Mouse (Mus musculus): Measurements from ENCODE around the gene Hoxc8.

Hoxc8 gene

GRCm38 (mm10) chr15:103034807-103035547 is 44.6 kb downstream of the Hoxc8 start:
- DNase-seq = peak; percentile 60 to 73

GRCm38 (mm10) chr15:103035548-103035881 is 45.1 kb downstream of the Hoxc8 start:
- DNase-seq = peak in 1 of 2 experiments; percentile 43

GRCm38 (mm10) chr15:103037579-103037978 is 47.2 kb downstream of the Hoxc8 start:
- no peak for DNase-seq

GRCm38 (mm10) chr15:103038701-103039480 is 48.5 kb downstream of the Hoxc8 start:
- DNase-seq = no peak

- DNase-seq = no peak
These were observed 49.2 kb downstream of the Hoxc8 start for GRCm38 (mm10) chr15:103039609-103040008.

- DNase-seq = peak in 1 of 2 experiments; percentile 60
These were observed 50.2 kb downstream of the Hoxc8 start for GRCm38 (mm10) chr15:103040601-103041000.

- no peak for DNase-seq
These were observed 51.2 kb downstream of the Hoxc8 start for GRCm38 (mm10) chr15:103041613-103042012.

- DNase-seq = no peak
These were observed 51.8 kb downstream of the Hoxc8 start for GRCm38 (mm10) chr15:103042209-103042608.

Measured in kidney, postnatal 4 days (tissue).